Mouse (Mus musculus) heart, postnatal 25 days (tissue): ENCODE measurements around the gene Styx. TPM values are rescaled to one million over a fixed set of nuclear protein-coding genes. Genes with fewer than 3 reads are reported as not detected.
"Not testable (repeated sequence)": the region's sequence is repeated elsewhere in the genome, so short reads cannot be mapped to it uniquely, and the experiment has no call there.

ENCODE experiments used
- DNase-seq: peaks from one replicate; pipeline ENCODE4 v3.0.0; 2022; ENCODE audit warnings: low spot score
- intact Hi-C: fragments of 180-260 bp; cut with DNase I; formaldehyde crosslinking; loops from one replicate; pipeline ENCODE4 v1.15.1; 2025
- microRNA-seq: library from miRNA; unstranded; fragments of <30 nt; microRNA quantifications from one replicate; pipeline ENCODE4 v1.2.0, GENCODE M21; 2022
- total RNA-seq, 2 experiments: library from RNA; stranded (reverse); gene quantifications; 2 replicates each; pipeline ENCODE4 v1.2.3; 2021

Gene Styx
- total RNA-seq, 2 experiments from 2014 or later = 26.3 to 28.1 TPM

DNA sequence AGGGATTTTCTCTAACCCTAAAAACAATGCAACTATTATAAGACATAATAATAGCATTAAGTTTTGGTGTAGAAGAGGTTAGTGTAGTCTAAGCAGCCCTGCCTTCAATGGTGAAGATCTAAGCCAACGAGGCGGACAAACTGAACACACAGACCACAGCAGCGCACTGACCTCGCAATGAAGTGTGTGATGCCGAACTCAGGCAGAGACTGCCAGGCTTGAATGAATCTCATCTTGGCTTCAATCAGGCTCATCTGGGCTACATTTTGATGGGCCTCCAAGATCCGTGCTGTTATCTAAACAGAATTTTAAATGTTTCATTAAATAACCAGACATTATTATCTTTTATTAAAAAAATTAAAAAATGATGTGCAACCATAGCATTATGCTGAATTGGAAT, 111.1 kb downstream of the Styx start:
- intact Hi-C loops = loop anchor here (5.0 kb wide), 1 partner anchor 40 kb away; no protein-coding TSS in a partner anchor
- DNase-seq = no peak

DNA sequence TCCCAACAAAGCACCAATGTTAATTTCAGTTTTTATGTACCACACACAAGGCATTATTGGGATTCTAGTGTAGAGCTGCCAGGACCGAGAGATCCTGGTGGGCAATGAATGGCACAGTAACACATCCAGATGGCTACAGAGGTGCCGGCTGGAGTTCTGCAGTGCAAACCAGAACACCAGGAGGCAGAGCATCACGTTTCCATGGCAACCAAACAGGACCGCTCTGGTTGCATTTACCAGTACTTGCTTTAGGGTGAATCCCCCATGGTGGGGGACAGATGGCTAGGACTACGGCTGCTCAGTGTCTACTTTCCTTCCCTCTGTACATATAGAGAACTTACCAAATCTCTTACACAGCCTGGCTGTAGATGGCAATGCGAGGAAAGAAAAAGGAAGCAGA, 111.5 kb downstream of the Styx start:
- no peak for DNase-seq
- intact Hi-C loops = loop anchor here (5.0 kb wide), 1 partner anchor 40 kb away; no protein-coding TSS in a partner anchor

DNA sequence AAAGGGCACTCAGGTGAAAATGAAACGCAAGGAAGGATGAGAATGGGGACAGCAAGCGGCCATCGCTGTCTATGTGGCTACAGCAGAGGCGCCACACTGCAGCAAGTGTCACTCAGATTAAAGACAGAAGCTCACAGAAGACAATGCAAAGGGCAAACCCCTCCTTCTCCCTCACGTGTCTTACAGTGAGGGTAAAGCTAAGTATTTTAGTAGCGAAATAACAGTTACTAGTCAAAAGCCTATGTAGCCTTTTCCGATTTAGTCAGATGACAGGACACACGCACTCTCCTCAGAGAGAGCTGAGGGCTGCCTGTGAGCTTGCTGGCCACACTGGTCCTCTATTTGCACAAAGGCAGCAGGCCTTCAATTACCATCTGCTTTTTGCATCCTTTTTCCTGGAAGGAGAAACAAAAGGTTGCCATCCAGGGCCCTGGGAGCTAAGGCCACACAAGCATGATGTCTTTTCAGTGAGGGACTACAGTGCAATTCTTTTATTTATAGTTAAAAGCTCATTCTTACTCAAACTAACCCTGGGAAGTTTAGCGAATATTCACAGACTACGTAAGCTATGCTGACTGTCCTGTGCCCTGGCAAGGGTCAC, 112.1 kb downstream of the Styx start:
- no peak for DNase-seq
- intact Hi-C loops = loop anchor here (5.0 kb wide), 1 partner anchor 41 kb away; no protein-coding TSS in a partner anchor

DNA sequence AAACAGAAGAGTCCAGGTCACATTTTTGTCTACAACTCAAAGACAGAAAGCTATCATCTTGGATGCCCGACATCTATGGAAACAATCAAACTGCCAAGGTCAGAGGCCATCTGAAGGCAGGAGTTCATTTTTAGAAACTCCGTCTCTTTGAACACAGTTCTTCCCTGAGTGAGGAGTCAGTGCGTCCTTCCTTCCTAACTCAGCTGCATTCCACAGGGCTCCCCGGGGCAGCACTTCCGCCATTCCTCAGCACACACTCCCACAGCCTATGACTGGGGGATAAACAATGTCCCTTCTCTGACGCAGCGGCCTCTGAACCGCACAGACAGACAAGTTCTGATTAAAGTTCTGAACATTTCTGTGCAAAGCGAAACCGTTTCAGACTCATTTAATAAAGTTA, 112.7 kb downstream of the Styx start:
- DNase-seq = peak; percentile 29
- intact Hi-C loops = loop anchor here (5.0 kb wide), 1 partner anchor 41 kb away; no protein-coding TSS in a partner anchor

DNA sequence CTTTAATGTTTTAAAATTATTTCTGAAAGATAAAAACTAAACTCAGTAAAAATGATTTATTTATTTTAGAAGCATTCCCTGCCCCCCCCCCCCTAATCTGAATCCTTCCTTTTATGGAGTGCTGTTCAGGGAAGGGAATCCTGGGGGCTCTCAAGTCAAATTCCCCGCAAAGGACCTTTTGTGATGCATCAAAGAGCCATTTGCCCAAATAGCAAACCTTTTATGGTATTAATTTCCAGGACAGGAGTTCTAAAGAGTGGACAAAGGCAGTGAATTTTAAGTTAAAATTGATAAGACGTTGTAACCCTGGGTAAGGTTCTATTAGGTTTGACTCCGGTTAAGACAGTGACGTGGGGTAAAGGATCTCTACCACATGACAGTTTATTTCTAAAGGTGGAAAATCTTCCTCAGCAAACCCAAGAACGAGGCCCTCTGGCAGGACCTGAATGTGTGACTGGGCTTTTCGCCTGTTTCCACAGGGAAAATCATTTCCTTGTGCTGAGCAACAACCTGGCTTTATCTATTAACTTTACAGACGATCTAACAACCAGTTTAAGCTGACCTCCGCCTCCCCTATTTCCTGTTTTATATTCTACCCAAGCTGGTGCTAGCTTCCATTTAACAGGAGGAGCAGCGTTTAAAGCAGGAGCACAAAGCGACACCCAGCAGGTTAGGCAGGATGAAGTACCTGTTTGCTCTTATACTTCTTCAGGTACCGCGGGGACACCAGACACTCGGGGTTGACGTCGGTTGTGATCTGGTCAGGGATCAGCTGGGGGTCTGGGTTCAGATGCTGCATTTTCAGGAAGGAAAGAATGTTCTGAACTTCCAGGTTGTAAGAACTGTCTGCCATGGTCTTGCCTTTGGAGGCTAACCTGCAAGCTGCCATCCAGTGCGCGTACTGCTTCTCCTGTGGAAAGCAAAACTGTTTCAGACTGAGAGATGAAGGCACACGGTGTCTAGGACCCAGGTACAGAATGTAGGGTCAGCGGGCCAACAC, 113.4 kb downstream of the Styx start:
- intact Hi-C loops = loop anchor here (5.0 kb wide), 1 partner anchor 42 kb away; no protein-coding TSS in a partner anchor
- no peak for DNase-seq

DNA sequence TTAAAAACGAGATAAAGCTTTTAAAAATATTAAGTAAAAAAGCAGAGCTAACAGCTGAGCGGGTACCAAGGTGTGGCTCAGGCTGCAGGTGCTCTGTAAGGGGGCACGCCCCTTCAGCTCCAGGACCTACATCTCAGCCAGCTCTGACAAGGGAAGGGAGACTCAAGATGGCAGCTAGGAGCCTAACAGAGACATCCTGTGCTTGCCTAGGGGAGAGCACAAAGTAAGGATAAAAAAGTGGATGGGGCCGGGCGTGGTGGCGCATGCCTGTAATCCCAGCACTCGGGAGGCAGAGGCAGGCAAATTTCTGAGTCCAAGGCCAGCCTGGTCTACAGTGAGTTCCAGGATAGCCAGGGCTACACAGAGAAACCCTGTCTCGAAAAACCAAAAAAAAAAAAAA, 115.5 kb downstream of the Styx start:
- DNase-seq, intact Hi-C loops: not testable (repeated sequence)

DNA sequence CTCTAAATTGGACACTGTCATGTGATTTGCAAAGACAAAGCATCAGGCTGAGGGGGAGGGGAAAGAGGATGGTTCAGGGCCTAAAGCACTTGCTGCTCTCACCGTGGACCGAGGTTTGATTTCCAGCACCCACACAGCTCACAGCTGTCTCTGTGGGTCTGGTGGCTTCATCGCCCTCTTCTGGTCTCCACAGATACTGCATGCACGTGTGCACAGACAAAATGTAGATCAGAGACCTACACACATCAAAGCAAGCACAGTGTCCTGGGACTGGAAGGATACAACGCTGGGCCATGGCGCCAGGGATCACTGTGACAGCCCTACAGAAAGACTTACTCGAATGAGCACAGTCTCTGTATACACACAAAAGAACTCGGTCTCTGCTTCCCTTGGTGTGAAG, 118.6 kb downstream of the Styx start:
- intact Hi-C loops = no loop called here
- no peak for DNase-seq

Small RNA genes within 50 kb of the gene (microRNA-seq; reads per million reads assigned to microRNA genes)
- gene Gm25353 = not detected

Other genes with a start within 250 kb of the Styx start
- gene Gpr137c, start 131.4 kb upstream of the Styx start, total RNA-seq = 1 to 10 TPM; 4.3 to 4.9 TPM
- 10 to 100 TPM; 11.0 to 13.2 TPM for gene Txndc16, start 130.8 kb upstream of the Styx start, total RNA-seq
- gene Ero1l, start 32.3 kb upstream of the Styx start, total RNA-seq = 10 to 100 TPM; 24.5 to 25.6 TPM
- 10 to 100 TPM; 91.3 to 94.0 TPM for gene Psmc6, start 21.3 kb upstream of the Styx start, total RNA-seq
- gene Gnpnat1, start 53.8 kb downstream of the Styx start, total RNA-seq = 10 to 100 TPM in 1 of 2 experiments, 1 to 10 TPM in 1; 9.3 to 11.5 TPM
- gene Fermt2, start 179.0 kb downstream of the Styx start, total RNA-seq = 100 to 1,000 TPM; 253 to 256 TPM